Mouse (Mus musculus): Measurements from ENCODE around the gene Capn10.
A peak's percentile ranks its signal among the peaks of the same experiment; 100 is the strongest.

Gene Capn10

DNA sequence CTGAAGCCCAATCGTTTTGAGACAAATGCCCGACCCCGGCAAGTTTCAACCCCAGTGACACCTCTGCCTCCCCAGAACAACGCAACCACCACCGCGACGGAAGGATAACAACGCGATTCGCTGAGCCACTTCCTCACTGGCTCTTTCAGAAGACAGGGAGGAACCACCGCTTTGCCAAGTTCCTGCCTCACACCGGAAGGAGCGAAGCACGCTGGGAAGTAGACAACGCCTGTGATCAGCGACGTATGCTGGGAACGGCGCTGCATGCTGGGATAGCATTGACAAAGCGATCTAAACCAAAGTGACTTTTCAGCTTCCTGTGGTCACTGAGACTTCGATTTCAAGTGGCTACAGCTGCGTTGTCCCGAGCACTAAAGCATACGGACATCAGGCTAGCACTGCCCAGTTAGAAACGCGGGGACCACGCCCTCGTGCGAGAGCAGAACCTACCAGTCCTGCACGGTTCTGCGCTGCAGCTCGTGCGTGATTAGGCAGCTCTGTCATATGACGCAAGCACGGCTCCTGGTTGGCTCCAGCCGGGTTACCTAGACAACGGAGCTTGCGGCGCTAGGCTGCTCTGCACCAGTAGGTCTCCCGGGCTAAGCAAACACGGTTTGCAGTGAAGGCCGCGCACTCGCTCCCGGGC, at the start of gene Capn10:
TSS of gene Capn10 (plus strand) at position 195 of the 646 bp plus-strand sequence.
- DNase-seq (ENCODE audit: extremely low spot score) = peak; percentile 94

DNA sequence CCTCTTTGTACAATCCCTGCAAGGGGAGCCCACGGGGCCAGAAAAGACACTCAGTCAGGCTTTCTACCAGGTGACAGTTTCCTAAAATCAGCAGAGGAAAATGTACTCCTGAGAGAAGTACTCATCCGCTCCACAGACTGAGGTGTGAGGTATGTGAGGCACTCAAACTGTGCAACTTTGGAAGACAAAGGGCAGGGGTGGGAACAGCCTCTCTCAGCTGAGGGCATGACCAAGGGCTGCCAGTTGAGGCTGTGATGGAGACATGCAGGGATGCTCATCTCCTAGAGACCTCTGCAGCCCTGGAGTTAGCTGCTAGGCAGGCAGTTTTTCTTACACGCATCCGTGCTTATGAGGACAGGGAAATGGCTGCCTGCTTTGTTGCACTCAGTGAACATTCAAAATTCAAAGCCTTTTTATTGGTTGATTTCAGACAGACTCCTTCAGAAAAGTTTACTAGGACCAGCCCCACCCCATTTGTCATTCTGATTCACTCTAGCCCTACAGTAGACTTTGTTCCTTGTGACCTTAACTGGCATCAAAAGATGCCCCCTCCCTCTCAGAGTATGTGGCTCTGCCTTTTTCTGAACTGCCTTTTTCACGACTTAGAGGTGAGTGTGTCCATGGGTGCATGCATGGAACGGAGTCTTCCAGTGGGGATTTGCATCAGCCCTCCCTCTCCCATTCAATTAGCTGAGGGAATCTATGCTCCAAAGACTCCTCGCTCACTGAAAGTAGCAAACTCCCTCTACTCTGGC, 45.1 kb upstream of the Capn10 start:
- DNase-seq (ENCODE audit: extremely low spot score) = no peak

DNA sequence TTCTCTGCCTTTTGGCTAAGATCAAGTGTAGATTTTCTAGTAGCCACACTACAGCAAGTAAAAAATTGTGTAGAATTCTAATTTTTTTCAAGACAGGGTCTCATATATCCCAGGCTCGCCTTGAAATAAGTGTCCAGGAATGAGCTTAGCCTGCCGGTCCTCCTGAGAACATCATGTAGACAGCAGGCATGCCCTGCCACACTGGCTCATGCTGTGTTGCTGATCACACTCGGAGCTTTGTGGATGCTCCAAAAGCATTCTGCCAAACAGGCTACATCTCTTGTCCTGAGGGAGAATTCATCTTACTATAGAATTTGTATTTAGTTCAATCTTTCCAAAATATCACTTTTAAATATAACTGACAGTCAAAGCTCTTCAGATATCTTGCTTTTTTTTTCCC, 41.4 kb upstream of the Capn10 start:
- DNase-seq (ENCODE audit: extremely low spot score) = no peak

DNA sequence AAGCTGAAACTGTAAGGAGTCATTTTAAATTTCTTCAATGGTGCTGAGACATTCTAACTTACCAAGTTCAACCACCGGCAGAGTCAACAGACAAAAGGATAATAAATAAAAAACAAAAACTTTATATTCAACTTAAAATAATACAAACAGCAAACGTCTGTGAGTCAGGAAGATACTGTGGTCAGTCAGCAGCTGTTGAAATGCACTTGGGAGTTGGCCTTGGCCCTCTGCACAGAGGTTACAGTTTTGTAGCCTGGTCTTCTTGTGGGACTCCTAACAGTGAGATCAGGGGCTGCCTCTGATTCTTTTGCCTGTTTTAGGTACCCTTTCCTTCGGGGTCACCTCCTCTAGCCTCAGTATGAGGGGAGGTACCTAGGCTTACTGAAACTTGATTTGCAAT, 40.3 kb upstream of the Capn10 start:
- DNase-seq (ENCODE audit: extremely low spot score) = no peak

DNA sequence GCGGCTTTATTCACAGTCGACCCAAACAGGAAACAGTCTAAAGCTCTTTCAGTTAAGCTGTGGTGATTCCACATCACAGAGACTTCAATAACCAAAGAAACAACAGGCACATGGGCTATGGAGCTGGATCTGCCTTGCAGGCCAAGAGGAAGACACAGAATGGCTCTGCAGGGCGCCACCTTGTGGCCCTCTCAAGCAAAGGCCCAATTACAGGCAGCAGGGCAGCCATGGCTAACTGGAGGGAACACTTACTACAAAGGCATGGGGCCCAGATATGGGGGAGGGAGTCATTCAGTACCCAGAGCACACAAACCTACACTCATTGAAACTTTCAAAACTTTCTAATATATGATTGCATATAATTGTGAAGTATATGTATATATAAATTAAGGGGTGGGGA, 39.1 kb upstream of the Capn10 start:
- peak; percentile 69 for DNase-seq (ENCODE audit: extremely low spot score)

DNA sequence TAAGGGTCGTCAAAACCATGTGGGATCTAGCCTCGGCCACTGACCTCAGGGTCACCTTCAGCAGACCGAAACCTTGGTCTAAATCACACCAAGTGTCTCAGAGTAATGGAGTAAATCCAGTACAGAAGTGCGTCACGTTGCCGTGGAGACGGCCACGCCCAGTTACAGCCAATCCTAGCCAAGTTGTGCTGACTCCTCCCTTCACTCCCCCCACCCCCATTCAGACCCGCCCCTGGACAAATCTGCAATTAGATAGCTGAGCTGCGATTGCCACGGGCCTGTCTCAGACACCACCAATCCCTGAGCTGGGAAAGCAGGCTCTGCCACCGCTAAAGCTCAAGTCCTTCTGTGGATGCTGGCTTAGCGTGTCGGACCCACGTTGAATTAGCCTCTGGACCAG, 31.4 kb upstream of the Capn10 start, which contains the start of gene Ankmy1:
TSS of gene Ankmy1 (minus strand) at position 121 of the 400 bp plus-strand sequence.
- peak; percentile 83 for DNase-seq (ENCODE audit: extremely low spot score)

DNA sequence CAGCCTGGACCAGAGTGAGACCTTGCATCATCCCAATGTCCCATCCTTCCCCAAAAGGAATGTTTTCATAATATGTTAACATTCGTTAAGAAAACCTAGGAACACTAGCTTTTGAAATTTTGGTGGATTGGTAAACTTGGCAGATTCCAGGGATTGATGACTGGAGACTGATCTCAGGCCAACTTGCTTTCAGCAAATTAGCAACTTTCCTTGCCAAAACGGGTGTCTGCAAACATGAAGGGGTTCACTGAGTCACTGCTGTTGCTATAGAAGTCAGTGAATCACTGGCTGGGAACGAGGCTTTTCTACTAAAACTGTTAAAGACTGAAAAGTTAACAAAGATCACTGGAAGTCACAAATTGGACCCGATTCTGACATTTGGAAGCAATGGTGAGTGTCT, 30.5 kb upstream of the Capn10 start:
- no peak for DNase-seq (ENCODE audit: extremely low spot score)

DNA sequence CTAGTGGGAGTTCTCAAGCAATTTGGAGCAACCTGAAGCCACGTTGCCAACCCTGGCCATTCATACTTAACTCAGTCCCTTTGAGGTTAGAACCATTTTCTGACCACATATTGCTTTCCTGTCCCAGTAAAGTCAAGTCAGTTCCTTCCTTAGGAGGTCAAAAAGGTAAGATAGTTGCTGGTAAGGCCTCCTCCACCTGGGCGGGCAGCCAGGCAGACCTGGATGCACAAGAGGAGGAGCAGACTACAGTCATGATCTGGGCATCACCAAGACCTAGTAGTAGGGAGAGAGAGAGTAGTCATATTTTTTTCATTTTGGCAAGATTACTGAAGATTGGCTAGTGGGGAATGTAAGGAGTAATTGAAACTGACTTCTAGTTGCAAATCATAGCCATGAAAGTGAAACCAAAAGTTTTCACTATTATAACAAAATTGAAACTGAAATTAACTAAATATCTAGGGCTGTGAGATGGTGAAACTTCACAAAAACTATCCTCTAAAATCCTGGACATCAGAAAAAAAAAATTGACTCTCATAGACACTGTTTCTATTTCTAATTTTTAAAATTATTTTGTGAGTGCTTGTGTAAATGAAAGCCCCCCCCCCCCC, 28.4 kb upstream of the Capn10 start:
- no peak for DNase-seq (ENCODE audit: extremely low spot score)

DNA sequence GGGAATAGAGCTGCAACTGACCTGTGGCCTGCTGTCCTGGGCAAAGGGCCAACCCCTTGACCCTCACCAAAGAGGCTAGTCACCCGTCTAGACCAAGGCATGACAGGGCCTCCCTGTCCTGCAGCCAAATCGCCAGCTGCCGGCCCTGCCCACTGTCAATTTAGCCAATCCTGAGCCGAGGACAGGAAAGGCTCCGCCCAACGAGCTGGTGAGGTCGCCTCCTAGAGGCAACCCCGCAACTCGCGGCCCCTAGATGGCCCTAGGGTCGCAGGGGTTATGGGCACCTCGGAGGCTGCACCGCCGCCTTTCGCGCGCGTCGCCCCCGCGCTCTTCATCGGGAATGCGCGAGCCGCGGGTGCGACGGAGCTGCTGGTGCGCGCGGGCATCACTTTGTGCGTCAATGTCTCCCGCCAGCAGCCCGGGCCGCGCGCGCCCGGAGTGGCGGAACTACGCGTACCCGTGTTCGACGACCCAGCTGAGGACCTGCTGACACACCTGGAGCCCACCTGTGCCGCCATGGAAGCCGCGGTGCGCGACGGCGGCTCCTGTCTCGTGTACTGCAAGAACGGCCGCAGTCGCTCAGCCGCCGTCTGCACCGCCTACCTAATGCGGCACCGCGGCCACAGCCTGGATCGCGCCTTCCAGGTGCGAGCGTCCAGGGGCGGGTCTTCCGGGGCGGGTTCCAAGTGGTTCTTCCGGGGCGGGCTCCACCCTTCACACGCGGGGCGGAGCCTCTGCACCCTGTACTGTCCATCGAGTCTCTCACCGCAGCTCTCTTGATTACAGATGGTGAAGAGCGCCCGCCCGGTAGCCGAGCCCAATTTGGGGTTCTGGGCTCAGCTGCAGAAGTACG, 27.2 kb upstream of the Capn10 start, which contains the start of gene Dusp28:
TSS of gene Dusp28 (plus strand) at position 203 of the 853 bp plus-strand sequence.
- DNase-seq (ENCODE audit: extremely low spot score) = peak; percentile 90

DNA sequence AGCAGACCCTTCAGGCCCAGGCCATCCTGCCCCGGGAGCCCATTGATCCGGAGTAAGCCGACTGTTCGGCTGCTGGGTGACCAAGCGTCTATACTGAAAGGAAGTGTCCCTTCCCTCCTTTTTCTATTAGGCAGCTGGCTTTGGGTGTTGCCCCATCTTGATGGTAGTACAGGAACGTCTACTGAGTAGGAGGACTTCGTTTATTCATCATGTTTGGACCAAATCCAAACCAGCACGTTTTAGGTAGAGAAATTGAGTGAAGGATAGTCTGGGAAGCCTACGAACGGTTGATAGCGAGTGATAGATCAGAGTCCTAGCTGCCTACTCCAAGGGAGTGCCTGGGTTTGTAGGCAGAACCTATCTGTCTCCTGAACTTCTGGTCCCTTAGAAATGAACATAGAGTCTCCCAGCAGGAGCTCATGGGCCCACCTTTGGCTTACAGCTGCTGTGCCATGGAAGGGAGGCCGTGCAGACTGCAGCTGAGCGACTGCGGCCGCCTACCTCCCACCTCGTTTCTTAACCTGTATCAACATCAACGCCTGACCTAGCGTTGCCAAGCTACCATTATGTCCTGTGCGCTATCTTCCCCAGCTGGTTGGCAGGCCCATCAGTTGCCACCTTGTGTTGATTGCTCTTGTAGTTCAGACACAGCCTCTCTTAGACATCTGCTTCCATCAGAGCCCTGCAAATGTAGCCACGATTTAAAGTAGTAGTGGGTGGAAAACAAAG, 26.4 kb upstream of the Capn10 start:
- no peak for DNase-seq (ENCODE audit: extremely low spot score)

DNA sequence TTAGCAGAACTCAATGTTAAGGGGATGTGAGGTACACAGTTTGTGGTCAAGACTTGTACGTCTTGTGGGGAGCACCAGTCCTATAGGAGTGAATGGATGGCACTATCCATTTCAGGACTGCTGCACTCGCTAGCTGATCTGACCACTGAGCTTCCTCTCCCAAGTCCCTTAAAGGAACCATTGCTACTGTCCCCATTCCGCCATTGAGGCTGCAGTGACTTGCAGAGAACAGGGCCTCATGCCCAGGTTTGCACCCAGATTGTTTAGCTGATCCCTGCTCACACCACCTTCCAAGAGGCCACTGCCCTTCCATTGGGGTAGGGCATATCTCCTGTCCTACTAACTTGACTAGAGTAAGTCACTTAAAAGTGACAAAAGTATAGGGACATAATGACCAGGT, 25.5 kb upstream of the Capn10 start:
- DNase-seq (ENCODE audit: extremely low spot score) = no peak

DNA sequence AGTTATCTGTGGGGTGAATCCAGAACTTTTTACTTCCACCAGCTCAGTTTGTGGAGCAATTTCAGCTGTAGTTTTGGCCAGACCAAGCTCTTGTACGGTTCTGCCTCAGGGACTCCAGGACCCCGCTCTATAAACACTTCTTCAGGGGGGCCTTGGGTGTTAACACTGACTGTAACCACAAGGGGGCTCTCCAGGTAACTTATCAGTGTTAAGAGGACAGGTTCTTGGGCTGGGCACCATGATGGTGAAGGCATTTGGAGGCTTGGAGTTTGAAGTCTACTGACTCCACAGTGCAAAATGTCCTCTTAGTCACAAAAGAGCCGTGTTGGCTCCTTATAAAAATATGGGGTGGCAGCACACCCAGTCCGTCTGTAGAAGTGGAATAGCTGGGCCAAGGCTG, 25.1 kb upstream of the Capn10 start:
- DNase-seq (ENCODE audit: extremely low spot score) = peak; percentile 28

DNA sequence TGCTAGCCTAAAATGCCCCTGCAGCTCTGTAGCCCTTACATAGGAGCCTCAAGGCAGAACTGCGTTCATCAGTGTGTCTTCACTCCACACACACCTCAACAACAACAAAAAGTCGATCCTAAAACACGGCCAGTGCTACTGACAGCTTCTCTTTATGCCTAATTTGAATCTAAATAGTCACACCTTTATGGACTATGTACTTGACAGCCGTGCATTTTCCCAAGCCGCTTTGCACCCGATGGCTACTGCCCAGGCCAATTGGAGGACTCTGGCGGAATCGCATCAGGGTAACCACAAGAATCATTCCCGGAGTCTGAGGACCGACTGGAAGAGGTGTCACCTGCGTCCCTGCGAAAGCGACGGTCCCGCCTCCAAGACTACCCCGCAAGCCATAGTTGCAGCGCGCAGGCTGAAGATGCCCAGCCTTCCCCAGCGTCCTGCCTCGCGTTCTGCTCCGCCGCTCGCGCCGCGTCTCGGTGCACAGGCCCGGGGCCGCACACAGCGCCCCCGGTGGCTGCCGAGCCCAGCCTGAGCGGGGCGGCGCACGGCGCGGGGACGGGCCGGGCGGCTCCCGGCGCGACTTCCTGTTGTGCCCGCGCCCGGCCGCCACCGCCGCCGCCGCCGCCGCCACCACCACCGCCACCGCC, 23.8 kb upstream of the Capn10 start, which contains the start of gene Rnpepl1:
TSS of gene Rnpepl1 (plus strand) at position 545 of the 647 bp plus-strand sequence.
- DNase-seq (ENCODE audit: extremely low spot score) = peak; percentile 76

DNA sequence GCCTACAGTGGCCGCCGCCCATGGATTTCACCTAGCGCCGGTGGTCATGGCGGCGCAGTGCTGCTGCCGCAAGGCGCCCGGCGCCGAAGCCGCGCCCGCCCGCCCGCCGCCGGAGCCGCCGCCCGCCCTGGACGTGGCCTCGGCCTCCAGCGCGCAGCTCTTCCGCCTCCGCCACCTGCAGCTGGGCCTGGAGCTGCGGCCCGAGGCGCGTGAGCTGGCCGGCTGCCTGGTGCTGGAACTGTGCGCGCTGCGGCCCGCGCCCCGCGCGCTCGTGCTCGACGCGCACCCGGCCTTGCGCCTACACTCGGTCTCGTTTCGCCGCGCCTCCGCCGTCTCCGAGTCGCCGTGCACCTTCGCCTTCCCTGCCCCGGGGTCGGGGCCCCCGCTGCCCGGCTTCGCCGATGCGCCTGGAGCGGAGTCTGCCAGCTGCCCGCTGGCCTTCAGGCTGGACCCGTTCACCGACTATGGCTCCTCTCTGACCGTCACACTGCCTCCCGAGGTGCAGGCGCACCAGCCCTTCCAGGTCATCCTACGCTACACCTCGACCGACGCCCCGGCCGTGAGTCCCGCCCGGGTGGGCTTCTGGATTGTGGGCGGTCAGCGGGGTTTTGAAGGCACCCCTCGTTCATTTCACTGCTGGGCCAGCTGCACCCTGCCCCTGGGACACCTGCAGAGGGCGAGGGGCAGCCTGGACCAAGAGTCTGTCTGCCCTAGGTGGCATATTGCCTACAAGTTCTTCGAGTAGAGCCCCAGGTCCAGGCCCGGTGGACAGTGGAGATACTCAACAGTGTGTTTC, 23.1 kb upstream of the Capn10 start:
- peak; percentile 47 for DNase-seq (ENCODE audit: extremely low spot score)

DNA sequence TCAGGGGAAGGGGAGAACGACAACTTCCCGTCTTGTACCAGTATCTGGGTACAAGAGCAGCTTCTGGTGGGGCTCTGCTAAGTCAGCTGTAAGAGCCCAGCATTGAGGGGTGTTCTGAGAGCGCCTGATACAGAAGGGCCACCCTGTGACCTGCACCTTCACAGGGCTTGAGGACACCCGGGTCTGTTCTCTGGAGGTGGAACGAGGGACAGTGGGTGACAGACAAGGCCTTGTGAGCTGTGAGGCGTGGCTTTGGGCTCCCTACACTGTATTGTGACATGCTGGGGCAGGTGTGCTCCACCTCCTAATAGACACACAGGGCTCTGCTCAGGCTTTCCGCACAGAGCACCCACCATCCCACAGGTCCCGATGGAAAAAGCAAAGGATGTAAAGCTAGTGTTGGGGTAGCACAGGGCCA, 22.4 kb upstream of the Capn10 start:
- DNase-seq (ENCODE audit: extremely low spot score) = no peak

DNA sequence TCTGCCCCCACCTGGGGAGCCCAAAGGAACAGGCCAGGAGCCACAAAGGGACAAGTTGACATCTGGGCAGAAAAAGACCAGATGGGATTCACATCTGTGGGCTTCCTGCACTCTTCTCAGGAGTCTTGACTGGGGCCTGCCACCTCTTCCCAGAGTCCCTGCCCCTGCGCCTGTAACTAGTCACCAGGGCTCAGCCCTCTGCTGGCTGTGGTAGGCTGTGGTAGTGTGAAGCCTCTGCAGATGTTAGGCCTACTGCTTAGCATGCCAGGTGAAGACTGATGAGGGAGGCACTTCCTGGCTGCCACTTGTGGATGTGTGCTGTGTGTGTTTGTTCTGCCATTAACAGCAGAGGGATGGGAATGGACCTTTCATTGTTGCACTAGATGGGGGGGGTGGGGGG, 21.9 kb upstream of the Capn10 start:
- no peak for DNase-seq (ENCODE audit: extremely low spot score)

DNA sequence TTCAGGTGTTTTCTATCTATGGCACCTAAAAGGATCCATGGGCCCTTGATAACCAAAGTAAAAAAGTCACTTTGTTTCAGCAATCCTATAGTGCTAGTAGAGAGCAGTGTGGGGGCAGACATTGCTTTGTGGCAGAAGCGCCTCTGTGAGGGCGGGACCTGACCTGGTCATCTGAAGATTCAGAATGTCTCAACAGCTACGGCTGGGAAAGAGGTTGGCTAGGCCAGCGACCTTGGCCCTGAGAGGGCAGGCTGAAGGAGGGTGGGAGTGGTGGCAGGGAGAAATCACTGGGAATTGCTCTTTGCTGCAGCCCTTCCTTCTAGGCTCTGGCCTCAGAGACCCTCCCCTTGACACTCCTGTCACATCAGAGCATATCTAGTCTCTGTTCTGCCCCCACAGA, 19.9 kb upstream of the Capn10 start:
- DNase-seq (ENCODE audit: extremely low spot score) = no peak

DNA sequence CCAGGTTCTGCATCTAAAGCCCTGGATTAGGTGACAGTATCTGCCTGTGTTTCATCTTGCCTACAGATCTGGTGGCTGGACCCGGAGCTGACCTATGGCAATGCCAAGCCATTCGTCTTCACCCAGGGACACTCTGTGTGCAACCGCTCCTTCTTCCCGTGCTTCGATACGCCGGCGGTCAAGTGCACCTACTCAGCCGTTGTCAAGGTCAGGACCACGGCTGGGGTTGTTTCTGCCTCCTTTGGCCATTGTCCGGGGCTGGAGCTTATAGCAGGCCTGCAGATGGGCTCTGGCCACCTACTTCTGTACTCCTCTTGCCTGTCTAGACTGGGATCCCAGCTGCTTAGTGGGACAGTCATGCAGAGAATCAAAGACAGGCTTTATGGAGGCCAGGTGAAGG, 19.2 kb upstream of the Capn10 start:
- no peak for DNase-seq (ENCODE audit: extremely low spot score)

DNA sequence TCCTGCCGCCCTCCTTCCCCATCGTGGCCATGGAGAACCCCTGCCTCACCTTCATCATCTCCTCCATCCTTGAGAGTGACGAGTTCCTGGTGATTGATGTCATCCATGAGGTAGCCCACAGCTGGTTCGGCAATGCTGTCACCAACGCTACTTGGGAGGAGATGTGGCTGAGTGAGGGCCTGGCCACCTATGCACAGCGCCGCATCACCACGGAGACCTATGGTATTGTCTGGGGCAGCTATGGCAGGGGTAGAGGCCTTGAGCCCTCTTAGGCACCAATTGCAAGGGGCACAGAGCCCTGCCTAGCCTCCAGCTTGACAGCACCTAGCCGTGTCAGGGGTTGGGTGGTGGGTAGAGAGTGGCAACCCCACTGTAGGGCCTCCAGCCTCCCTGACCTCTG, 17.5 kb upstream of the Capn10 start:
- no peak for DNase-seq (ENCODE audit: extremely low spot score)

DNA sequence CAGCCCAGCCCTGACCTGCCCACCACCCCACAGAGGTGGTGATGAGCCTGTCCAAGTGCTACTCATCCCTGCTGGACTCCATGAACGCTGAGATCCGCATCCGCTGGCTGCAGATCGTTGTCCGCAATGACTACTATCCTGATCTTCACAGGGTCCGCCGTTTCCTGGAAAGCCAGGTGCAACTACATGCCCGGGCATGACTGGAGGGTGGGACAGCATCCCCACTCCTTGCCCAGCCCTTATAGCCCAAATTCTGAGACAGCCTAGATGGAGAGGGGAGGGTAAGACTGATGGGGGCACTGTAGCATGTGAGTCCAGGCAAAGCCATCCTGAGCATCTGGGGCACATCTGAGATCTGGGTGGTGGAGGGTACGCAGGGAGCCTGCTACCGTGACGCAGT, 15.0 kb upstream of the Capn10 start:
- no peak for DNase-seq (ENCODE audit: extremely low spot score)
